Mouse (Mus musculus) kidney, embryonic 14.5 days (tissue): ENCODE results near the gene Scai. TPM values are rescaled to one million over a fixed set of nuclear protein-coding genes. Genes with fewer than 3 reads are reported as not detected.

Experiments used
- ATAC-seq: fragments of 200-750 bp; cut with Nextera tagmentation; 2 replicates; pipeline ENCODE4 v1.8.0; 2017; ENCODE audit warnings: moderate number of reproducible peaks, mild to moderate bottlenecking, moderate TSS enrichment, moderate library complexity; ENCODE audit not compliant: low FRiP score, low TSS enrichment
- H3K27ac ChIP-seq: fragments of 300-500 bp; sonication (generic); 2 replicates; pipeline ENCODE4 v1.5.1; 2014; ENCODE audit warnings: low read depth, mild to moderate bottlenecking, low read length, moderate library complexity, mixed read lengths
- H3K27me3 ChIP-seq: fragments of 300-500 bp; sonication (generic); 2 replicates; pipeline ENCODE4 v1.6.1; 2014; ENCODE audit warnings: mild to moderate bottlenecking, low read length; ENCODE audit not compliant: control insufficient read depth, insufficient read depth
- H3K36me3 ChIP-seq: fragments of 300-500 bp; sonication (generic); 2 replicates; pipeline ENCODE4 v1.6.1; 2014; ENCODE audit warnings: low read length, mixed read lengths; ENCODE audit not compliant: control insufficient read depth, insufficient read depth
- H3K4me1 ChIP-seq: fragments of 300-500 bp; sonication (generic); 2 replicates; pipeline ENCODE4 v1.6.1; 2014; ENCODE audit warnings: low read length, mixed read lengths; ENCODE audit not compliant: control insufficient read depth, insufficient read depth
- H3K4me2 ChIP-seq: fragments of 300-500 bp; sonication (generic); replicated peaks from 2 replicates; pipeline ENCODE4 v1.6.1; 2014; ENCODE audit warnings: low read depth, mild to moderate bottlenecking, low read length
- H3K4me3 ChIP-seq: fragments of 300-500 bp; sonication (generic); 2 replicates; pipeline ENCODE4 v1.5.1; 2014; ENCODE audit warnings: mild to moderate bottlenecking, low read length
- H3K9ac ChIP-seq: fragments of 300-500 bp; sonication (generic); 2 replicates; pipeline ENCODE4 v1.6.1; 2014; ENCODE audit warnings: low read depth, mild to moderate bottlenecking, low read length, moderate library complexity
- H3K9me3 ChIP-seq: fragments of 300-500 bp; sonication (generic); 2 replicates; pipeline ENCODE4 v1.6.1; 2016; ENCODE audit warnings: low read length; ENCODE audit not compliant: control insufficient read depth
- WGBS: fragments of 180-500 bp; shearing (Covaris S2); extraction: QIAGEN DNeasy Blood & Tissue Kit; methylation state at CpG from one replicate; pipeline ENCODE4 v1.1.7; 2014; 5-methylcytosine and 5-hydroxymethylcytosine counted together
- polyA plus RNA-seq: library from polyadenylated mRNA; unstranded; fragments of >200 nt; fragmentation: Nextera tagmentation; extraction: Ambion mirVana; gene quantifications from 2 replicates; pipeline ENCODE4 v1.2.1, GENCODE M21; 2014

The Scai gene
- polyA plus RNA-seq, 1 experiment from 2014 or later, result 14.1 TPM

- Histone ChIP-seq H3K4me1 (0 out of 2 replicates have a peak, but pooled peaks cover 3% of the 10 kb centered on the region), H3K27ac (peak within 1 kb of the TSS; percentile 92), H3K27me3 (no peaks in the 10 kb centered on the region), H3K9me3 (no peaks in the 10 kb centered on the region), H3K4me2 (peak within 1 kb of the TSS; percentile 70), H3K4me3 (peak within 1 kb of the TSS; percentile 76), H3K36me3 (peaks cover 8% of the 10 kb centered on the region; the same call in 1 of the 2 replicates), H3K9ac (peak within 1 kb of the TSS; percentile 86)
- WGBS, result under 1% methylated on average over 50 of the region's 50 CpGs
- ATAC-seq, result peak; percentile 99
Observed at GRCm38 (mm10) chr2:39065400-39065987, 125.0 kb downstream of the Scai start, which contains the start of gene Golga1. TSS of gene Golga1 (minus strand) at chr2:39065541.

GRCm38 (mm10) chr2:39064687-39065399, 125.7 kb downstream of the Scai start:
- H3K27me3 ChIP-seq, result no peaks in the 10 kb centered on the region
- H3K27ac ChIP-seq, result peak overlapping the region; percentile 92
- 6% methylated on average over 25 of the region's 25 CpGs for WGBS
- peak overlapping the region; percentile 76 for H3K4me3 ChIP-seq
- 0 out of 2 replicates have a peak, but pooled peaks cover 3% of the 10 kb centered on the region for H3K4me1 ChIP-seq
- H3K4me2 ChIP-seq, result peak overlapping the region; percentile 70
- peaks cover 14% of the 10 kb centered on the region for H3K36me3 ChIP-seq
- peak overlapping the region; percentile 86 for H3K9ac ChIP-seq
- no peaks in the 10 kb centered on the region for H3K9me3 ChIP-seq
- ATAC-seq, result peak; percentile 87

- Histone ChIP-seq H3K9me3 (no peaks in the 10 kb centered on the region), H3K4me2 (no peak overlapping the region), H3K27me3 (no peaks in the 10 kb centered on the region), H3K4me1 (no peaks in the 10 kb centered on the region), H3K27ac (no peak overlapping the region), H3K36me3 (peaks cover 56% of the 10 kb centered on the region), H3K4me3 (no peak overlapping the region), H3K9ac (no peak overlapping the region)
- 90% methylated on average over 1 of the region's 1 CpGs for WGBS
- ATAC-seq, result no peak
Observed at GRCm38 (mm10) chr2:39048515-39048914, 142.0 kb downstream of the Scai start.

GRCm38 (mm10) chr2:39040215-39040614, 150.3 kb downstream of the Scai start:
- H3K27me3 ChIP-seq, result no peaks in the 10 kb centered on the region
- H3K36me3 ChIP-seq, result peaks cover 53% of the 10 kb centered on the region
- H3K4me1 ChIP-seq, result no peaks in the 10 kb centered on the region
- no peak overlapping the region for H3K4me3 ChIP-seq
- H3K9me3 ChIP-seq, result no peaks in the 10 kb centered on the region
- no peak overlapping the region for H3K27ac ChIP-seq
- ATAC-seq, result no peak
- no peak overlapping the region for H3K9ac ChIP-seq
- WGBS, result 96% methylated on average over 1 of the region's 1 CpGs
- no peak overlapping the region for H3K4me2 ChIP-seq

- H3K36me3 ChIP-seq, result peaks cover 63% of the 10 kb centered on the region
- no peak overlapping the region for H3K4me3 ChIP-seq
- no peak for ATAC-seq
- no peaks in the 10 kb centered on the region for H3K9me3 ChIP-seq
- H3K9ac ChIP-seq, result no peak overlapping the region
- H3K27ac ChIP-seq, result no peak overlapping the region
- no peaks in the 10 kb centered on the region for H3K4me1 ChIP-seq
- H3K27me3 ChIP-seq, result no peaks in the 10 kb centered on the region
- 98% methylated on average over 1 of the region's 1 CpGs for WGBS
- no peak overlapping the region for H3K4me2 ChIP-seq
Observed at GRCm38 (mm10) chr2:39031611-39032010, 158.9 kb downstream of the Scai start.

GRCm38 (mm10) chr2:39020004-39020403, 170.5 kb downstream of the Scai start:
- Histone ChIP-seq H3K27ac (no peak overlapping the region), H3K36me3 (peaks cover 84% of the 10 kb centered on the region), H3K9ac (no peak overlapping the region), H3K9me3 (no peaks in the 10 kb centered on the region), H3K27me3 (no peaks in the 10 kb centered on the region), H3K4me2 (no peak overlapping the region), H3K4me3 (no peak overlapping the region), H3K4me1 (no peaks in the 10 kb centered on the region)
- 73% methylated on average over 1 of the region's 1 CpGs for WGBS
- no peak for ATAC-seq

GRCm38 (mm10) chr2:39016581-39016980, 174.0 kb downstream of the Scai start:
- H3K36me3 ChIP-seq, result peaks cover 84% of the 10 kb centered on the region
- H3K27ac ChIP-seq, result no peak overlapping the region
- no peaks in the 10 kb centered on the region for H3K4me1 ChIP-seq
- no peak for ATAC-seq
- H3K9ac ChIP-seq, result no peak overlapping the region
- no peaks in the 10 kb centered on the region for H3K9me3 ChIP-seq
- H3K4me2 ChIP-seq, result no peak overlapping the region
- WGBS, result 81% methylated on average over 3 of the region's 3 CpGs
- no peak overlapping the region for H3K4me3 ChIP-seq
- H3K27me3 ChIP-seq, result no peaks in the 10 kb centered on the region
